Mouse (Mus musculus) neural tube, embryonic 13.5 days (tissue): ENCODE data around the gene Ubl3. TPM values are rescaled to one million over a fixed set of nuclear protein-coding genes. Genes with fewer than 3 reads are reported as not detected.

Experiments used
- ATAC-seq: fragments of 200-750 bp; cut with Nextera tagmentation; 2 replicates; pipeline ENCODE4 v1.8.0; 2017; ENCODE audit warnings: low read depth, mild to moderate bottlenecking, moderate TSS enrichment, moderate library complexity
- H3K27ac ChIP-seq: fragments of 300-500 bp; sonication (generic); replicated peaks from 2 replicates; pipeline ENCODE4 v1.5.1; 2015; ENCODE audit warnings: moderate library complexity, mild to moderate bottlenecking, inconsistent platforms
- H3K27me3 ChIP-seq: fragments of 300-500 bp; sonication (generic); 2 replicates; pipeline ENCODE4 v1.6.1; 2015; ENCODE audit warnings: mild to moderate bottlenecking, inconsistent platforms
- H3K36me3 ChIP-seq: fragments of 300-500 bp; sonication (generic); 2 replicates; pipeline ENCODE4 v1.6.1; 2015; ENCODE audit warnings: mild to moderate bottlenecking, inconsistent platforms
- H3K4me1 ChIP-seq: fragments of 300-500 bp; sonication (generic); replicated peaks from 2 replicates; pipeline ENCODE4 v1.6.1; 2015; ENCODE audit warnings: inconsistent platforms
- H3K4me2 ChIP-seq: fragments of 300-500 bp; sonication (generic); 2 replicates; pipeline ENCODE4 v1.6.1; 2015; ENCODE audit warnings: inconsistent platforms, mild to moderate bottlenecking, moderate library complexity
- H3K4me3 ChIP-seq: fragments of 300-500 bp; sonication (generic); 2 replicates; pipeline ENCODE4 v1.5.1; 2015; ENCODE audit warnings: mild to moderate bottlenecking, inconsistent platforms
- H3K9ac ChIP-seq: fragments of 300-500 bp; sonication (generic); 2 replicates; pipeline ENCODE4 v1.6.1; 2015; ENCODE audit warnings: moderate library complexity, mild to moderate bottlenecking, inconsistent platforms
- H3K9me3 ChIP-seq: fragments of 300-500 bp; sonication (generic); 2 replicates; pipeline ENCODE4 v1.6.1; 2016; ENCODE audit warnings: inconsistent platforms
- WGBS: fragments of 180-500 bp; shearing (Covaris S2); methylation state at CpG from one replicate; pipeline ENCODE4 v1.1.7; 2015; 5-methylcytosine and 5-hydroxymethylcytosine counted together
- polyA plus RNA-seq: library from polyadenylated mRNA; unstranded; fragments of >200 nt; fragmentation: Nextera tagmentation; extraction: Ambion mirVana; gene quantifications from 2 replicates; pipeline ENCODE4 v1.2.1, GENCODE M21; 2015

Gene Ubl3
- polyA plus RNA-seq, 1 experiment from 2014 or later = 103 TPM

- no peak for ATAC-seq
- Histone ChIP-seq H3K36me3 (0 out of 2 replicates have a peak, but pooled peaks cover 3% of the 10 kb centered on the region), H3K9ac (no peak overlapping the region), H3K4me1 (peaks cover 18% of the 10 kb centered on the region), H3K4me3 (no peak overlapping the region), H3K9me3 (peaks cover 9% of the 10 kb centered on the region; the same call in 1 of the 2 replicates), H3K27me3 (no peaks in the 10 kb centered on the region), H3K4me2 (no peak overlapping the region), H3K27ac (no peak overlapping the region)
- WGBS = 92% methylated on average over 4 of the region's 4 CpGs
Measured at GRCm38 (mm10) chr5:148493025-148493424, 59.6 kb downstream of the Ubl3 start.

- Histone ChIP-seq H3K9ac (no peak overlapping the region), H3K4me3 (no peak overlapping the region), H3K36me3 (no peaks in the 10 kb centered on the region), H3K4me1 (peaks cover 18% of the 10 kb centered on the region), H3K9me3 (no peaks in the 10 kb centered on the region), H3K4me2 (0 out of 2 replicates have a peak overlapping the region, but pooled peaks have one; percentile 22), H3K27ac (0 out of 2 replicates have a peak overlapping the region, but pooled peaks have one; percentile 52), H3K27me3 (no peaks in the 10 kb centered on the region)
- ATAC-seq = no peak
- 74% methylated on average over 3 of the region's 3 CpGs for WGBS
Measured at GRCm38 (mm10) chr5:148490391-148490790, 62.2 kb downstream of the Ubl3 start.

GRCm38 (mm10) chr5:148489724-148490193 lies 62.8 kb downstream of the Ubl3 start:
- Histone ChIP-seq H3K27ac (peak overlapping the region; percentile 52; the same call in 1 of the 2 replicates), H3K4me1 (peaks cover 18% of the 10 kb centered on the region), H3K9me3 (no peaks in the 10 kb centered on the region), H3K9ac (no peak overlapping the region; the same call in 1 of the 2 replicates), H3K4me2 (peak overlapping the region; percentile 22; the same call in 1 of the 2 replicates), H3K27me3 (no peaks in the 10 kb centered on the region), H3K36me3 (no peaks in the 10 kb centered on the region), H3K4me3 (no peak overlapping the region)
- 41% methylated on average over 10 of the region's 10 CpGs for WGBS
- ATAC-seq = peak; percentile 82

- Histone ChIP-seq H3K4me2 (peak overlapping the region; percentile 22; the same call in 1 of the 2 replicates), H3K4me3 (no peak overlapping the region), H3K4me1 (peaks cover 18% of the 10 kb centered on the region), H3K27ac (peak overlapping the region; percentile 56; the same call in 1 of the 2 replicates), H3K9ac (no peak overlapping the region), H3K36me3 (no peaks in the 10 kb centered on the region), H3K9me3 (no peaks in the 10 kb centered on the region), H3K27me3 (no peaks in the 10 kb centered on the region)
- ATAC-seq = no peak
- WGBS = 76% methylated on average over 13 of the region's 13 CpGs
Measured at GRCm38 (mm10) chr5:148488891-148489723, 63.5 kb downstream of the Ubl3 start.

- H3K9me3 ChIP-seq = no peaks in the 10 kb centered on the region
- no peak overlapping the region for H3K27ac ChIP-seq
- no peak for ATAC-seq
- no peaks in the 10 kb centered on the region for H3K27me3 ChIP-seq
- no peaks in the 10 kb centered on the region for H3K36me3 ChIP-seq
- H3K4me1 ChIP-seq = peaks cover 18% of the 10 kb centered on the region
- no peak overlapping the region for H3K9ac ChIP-seq
- H3K4me3 ChIP-seq = no peak overlapping the region
- 85% methylated on average over 11 of the region's 11 CpGs for WGBS
- H3K4me2 ChIP-seq = no peak overlapping the region
Measured at GRCm38 (mm10) chr5:148486202-148486601, 66.4 kb downstream of the Ubl3 start.

- no peaks in the 10 kb centered on the region for H3K27me3 ChIP-seq
- no peaks in the 10 kb centered on the region for H3K4me1 ChIP-seq
- no peaks in the 10 kb centered on the region for H3K36me3 ChIP-seq
- no peaks in the 10 kb centered on the region for H3K9me3 ChIP-seq
- H3K4me3 ChIP-seq = no peak overlapping the region
- no peak overlapping the region for H3K27ac ChIP-seq
- no peak overlapping the region for H3K4me2 ChIP-seq
- 79% methylated on average over 3 of the region's 3 CpGs for WGBS
- H3K9ac ChIP-seq = no peak overlapping the region
- ATAC-seq = no peak
Measured at GRCm38 (mm10) chr5:148481745-148482144, 70.8 kb downstream of the Ubl3 start.

- no peaks in the 10 kb centered on the region for H3K4me1 ChIP-seq
- ATAC-seq = no peak
- no peak overlapping the region for H3K27ac ChIP-seq
- H3K27me3 ChIP-seq = no peaks in the 10 kb centered on the region
- H3K9me3 ChIP-seq = no peaks in the 10 kb centered on the region
- H3K4me2 ChIP-seq = no peak overlapping the region
- no peak overlapping the region for H3K9ac ChIP-seq
- WGBS = 71% methylated on average over 7 of the region's 7 CpGs
- no peaks in the 10 kb centered on the region for H3K36me3 ChIP-seq
- H3K4me3 ChIP-seq = no peak overlapping the region
Measured at GRCm38 (mm10) chr5:148474346-148474745, 78.2 kb downstream of the Ubl3 start.

- ATAC-seq = no peak
- Histone ChIP-seq H3K4me1 (peaks cover 4% of the 10 kb centered on the region; the same call in 1 of the 2 replicates), H3K27ac (no peak overlapping the region), H3K27me3 (no peaks in the 10 kb centered on the region), H3K9me3 (no peaks in the 10 kb centered on the region), H3K4me2 (no peak overlapping the region), H3K9ac (no peak overlapping the region), H3K4me3 (no peak overlapping the region), H3K36me3 (no peaks in the 10 kb centered on the region)
- WGBS = 57% methylated on average over 14 of the region's 14 CpGs
Measured at GRCm38 (mm10) chr5:148468626-148469441, 83.8 kb downstream of the Ubl3 start.

GRCm38 (mm10) chr5:148466933-148467607 lies 85.5 kb downstream of the Ubl3 start:
- WGBS = 26% methylated on average over 8 of the region's 8 CpGs
- H3K27me3 ChIP-seq = no peaks in the 10 kb centered on the region
- no peak overlapping the region for H3K4me3 ChIP-seq
- H3K4me1 ChIP-seq = peaks cover 4% of the 10 kb centered on the region; the same call in 1 of the 2 replicates
- H3K9ac ChIP-seq = no peak overlapping the region
- H3K36me3 ChIP-seq = no peaks in the 10 kb centered on the region
- ATAC-seq = no peak
- no peaks in the 10 kb centered on the region for H3K9me3 ChIP-seq
- H3K4me2 ChIP-seq = no peak overlapping the region
- H3K27ac ChIP-seq = no peak overlapping the region

- no peak for ATAC-seq
- H3K9ac ChIP-seq = no peak overlapping the region
- H3K4me1 ChIP-seq = peaks cover 4% of the 10 kb centered on the region; the same call in 1 of the 2 replicates
- WGBS = 87% methylated on average over 5 of the region's 5 CpGs
- no peaks in the 10 kb centered on the region for H3K27me3 ChIP-seq
- no peak overlapping the region for H3K4me3 ChIP-seq
- H3K36me3 ChIP-seq = no peaks in the 10 kb centered on the region
- H3K27ac ChIP-seq = no peak overlapping the region
- no peaks in the 10 kb centered on the region for H3K9me3 ChIP-seq
- no peak overlapping the region for H3K4me2 ChIP-seq
Measured at GRCm38 (mm10) chr5:148466116-148466515, 86.5 kb downstream of the Ubl3 start.

GRCm38 (mm10) chr5:148465091-148465490 lies 87.5 kb downstream of the Ubl3 start:
- peaks cover 4% of the 10 kb centered on the region; the same call in 1 of the 2 replicates for H3K4me1 ChIP-seq
- H3K4me3 ChIP-seq = no peak overlapping the region
- no peak for ATAC-seq
- H3K9ac ChIP-seq = no peak overlapping the region
- H3K4me2 ChIP-seq = no peak overlapping the region
- 93% methylated on average over 9 of the region's 9 CpGs for WGBS
- H3K27me3 ChIP-seq = no peaks in the 10 kb centered on the region
- H3K36me3 ChIP-seq = no peaks in the 10 kb centered on the region
- no peak overlapping the region for H3K27ac ChIP-seq
- no peaks in the 10 kb centered on the region for H3K9me3 ChIP-seq
